Mouse (Mus musculus): Measurements from ENCODE around the gene Trak1. TPM values are rescaled to one million over a fixed set of nuclear protein-coding genes. Genes with fewer than 3 reads are reported as not detected.

The Trak1 gene
- total and polyA plus RNA-seq, 2 experiments from 2014 or later, result 61.8 to 116 TPM

DNA sequence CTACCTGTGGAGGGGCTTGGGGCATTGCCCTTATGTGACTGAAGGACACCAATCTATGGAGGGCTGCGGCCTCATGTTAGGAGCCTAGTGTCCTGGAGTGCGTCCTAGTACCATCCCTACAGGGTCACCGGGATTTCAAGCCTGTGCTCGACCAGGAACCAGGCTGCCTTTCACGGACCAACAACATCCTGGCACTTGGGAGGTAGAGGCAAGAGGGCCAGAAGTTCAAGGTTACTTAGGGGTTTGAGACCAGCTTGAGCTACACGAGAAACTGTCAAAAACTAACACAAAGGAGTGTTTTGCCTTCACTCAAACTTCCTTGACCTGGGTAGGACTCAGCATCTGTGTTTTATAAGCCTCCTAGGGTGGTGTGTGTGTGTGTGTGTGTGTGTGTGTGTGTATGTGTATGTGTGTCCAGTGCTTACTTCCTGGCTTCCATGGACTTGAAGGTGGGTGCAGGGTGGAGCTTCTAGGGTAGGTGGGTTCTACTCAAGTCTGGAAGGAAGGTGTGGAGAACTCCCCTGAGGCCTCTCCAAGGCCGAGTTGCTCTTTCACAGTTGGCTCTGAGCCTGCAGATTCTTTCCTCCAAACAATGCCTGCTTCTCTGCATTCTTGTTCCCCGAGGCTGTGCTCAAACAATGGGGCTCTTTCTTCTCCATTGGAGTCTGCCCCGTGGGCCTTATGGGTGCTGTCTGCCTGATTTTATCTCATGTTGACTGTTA is 40.1 kb downstream of the Trak1 start:
- Histone ChIP-seq H3K27ac (ENCODE audit: low read depth, low read length) (peak overlapping the region; percentile 64; the same call in 1 of the 2 replicates), H3K4me1 (ENCODE audit: insufficient read depth) (peaks cover 18% of the 10 kb centered on the region), H3K4me3 (ENCODE audit: low read depth, low read length) (no peak overlapping the region), H3K27me3 (ENCODE audit: insufficient read depth, low read length) (no peaks in the 10 kb centered on the region), H3K9ac (no peak overlapping the region), H3K36me3 (ENCODE audit: insufficient read depth) (no peaks in the 10 kb centered on the region), H3K9me3 (ENCODE audit: low read length) (no peaks in the 10 kb centered on the region), H3K4me2 (ENCODE audit: low read depth) (no peak overlapping the region)
- TF ChIP-seq CTCF (IDR thresholded peaks at IDR 0.05; ENCODE audit: low read depth), result no peak
- WGBS, result 48% methylated on average over 9 of the region's 9 CpGs
- peak; percentile 16; the same call in 1 of the 2 replicates for ATAC-seq
- DNase-seq, result no peak

DNA sequence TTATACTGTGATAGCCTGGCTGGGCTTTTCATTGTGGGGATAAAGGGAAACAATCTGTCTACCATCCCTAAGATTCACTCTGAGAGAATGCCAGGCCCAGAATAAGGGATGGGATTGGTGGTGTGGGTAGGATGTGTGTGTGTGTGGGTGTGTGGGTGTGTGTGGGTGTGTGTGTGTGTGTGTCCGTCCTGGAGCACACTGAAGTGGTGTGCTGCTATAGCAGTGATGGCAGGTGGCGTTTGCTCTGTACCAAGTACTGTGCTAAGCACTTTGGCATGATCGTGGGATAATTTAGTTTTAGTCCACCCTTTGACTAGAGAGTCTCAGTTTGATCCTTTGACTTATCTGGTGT is 40.6 kb downstream of the Trak1 start:
- no peak for DNase-seq
- Histone ChIP-seq H3K4me3 (ENCODE audit: low read depth, low read length) (no peak overlapping the region), H3K9ac (no peak overlapping the region), H3K4me2 (ENCODE audit: low read depth) (no peak overlapping the region), H3K36me3 (ENCODE audit: insufficient read depth) (no peaks in the 10 kb centered on the region), H3K27ac (ENCODE audit: low read depth, low read length) (peak overlapping the region; percentile 64; the same call in 1 of the 2 replicates), H3K4me1 (ENCODE audit: insufficient read depth) (peaks cover 15% of the 10 kb centered on the region), H3K27me3 (ENCODE audit: insufficient read depth, low read length) (no peaks in the 10 kb centered on the region), H3K9me3 (ENCODE audit: low read length) (no peaks in the 10 kb centered on the region)
- ATAC-seq, result no peak
- TF ChIP-seq CTCF (IDR thresholded peaks at IDR 0.05; ENCODE audit: low read depth), result no peak
- whole genome bisulfite sequencing, result 57% methylated on average over 3 of the region's 3 CpGs

DNA sequence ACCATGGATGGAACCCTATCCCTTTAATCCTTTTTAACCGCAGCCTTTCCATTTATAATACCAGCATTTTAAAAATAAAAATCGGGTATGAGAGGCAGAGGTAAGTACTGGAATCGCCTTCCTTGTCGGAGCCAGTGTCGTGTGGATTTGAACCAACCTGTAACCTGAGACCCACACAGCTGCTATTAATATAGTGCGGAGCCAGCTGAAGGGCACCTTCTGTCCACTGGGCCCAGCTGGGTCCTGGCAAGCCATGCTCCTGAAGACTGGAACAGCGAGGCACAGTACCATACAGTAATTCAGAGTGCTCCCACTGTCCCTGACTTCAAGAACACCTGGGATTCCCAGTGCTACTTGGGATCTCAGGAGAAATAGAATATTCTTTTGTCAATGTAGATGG is 44.5 kb downstream of the Trak1 start:
- H3K27ac ChIP-seq (ENCODE audit: low read depth, low read length), result no peak overlapping the region
- no peak overlapping the region for H3K9ac ChIP-seq
- no peaks in the 10 kb centered on the region; the same call in 1 of the 2 replicates for H3K4me1 ChIP-seq (ENCODE audit: insufficient read depth)
- ATAC-seq (no peak), DNase-seq (no peak)
- H3K9me3 ChIP-seq (ENCODE audit: low read length), result no peaks in the 10 kb centered on the region
- 90% methylated on average over 7 of the region's 7 CpGs for WGBS
- no peaks in the 10 kb centered on the region for H3K36me3 ChIP-seq (ENCODE audit: insufficient read depth)
- no peaks in the 10 kb centered on the region for H3K27me3 ChIP-seq (ENCODE audit: insufficient read depth, low read length)
- no peak overlapping the region for H3K4me3 ChIP-seq (ENCODE audit: low read depth, low read length)
- TF ChIP-seq CTCF (IDR thresholded peaks at IDR 0.05; ENCODE audit: low read depth), result no peak
- no peak overlapping the region for H3K4me2 ChIP-seq (ENCODE audit: low read depth)

DNA sequence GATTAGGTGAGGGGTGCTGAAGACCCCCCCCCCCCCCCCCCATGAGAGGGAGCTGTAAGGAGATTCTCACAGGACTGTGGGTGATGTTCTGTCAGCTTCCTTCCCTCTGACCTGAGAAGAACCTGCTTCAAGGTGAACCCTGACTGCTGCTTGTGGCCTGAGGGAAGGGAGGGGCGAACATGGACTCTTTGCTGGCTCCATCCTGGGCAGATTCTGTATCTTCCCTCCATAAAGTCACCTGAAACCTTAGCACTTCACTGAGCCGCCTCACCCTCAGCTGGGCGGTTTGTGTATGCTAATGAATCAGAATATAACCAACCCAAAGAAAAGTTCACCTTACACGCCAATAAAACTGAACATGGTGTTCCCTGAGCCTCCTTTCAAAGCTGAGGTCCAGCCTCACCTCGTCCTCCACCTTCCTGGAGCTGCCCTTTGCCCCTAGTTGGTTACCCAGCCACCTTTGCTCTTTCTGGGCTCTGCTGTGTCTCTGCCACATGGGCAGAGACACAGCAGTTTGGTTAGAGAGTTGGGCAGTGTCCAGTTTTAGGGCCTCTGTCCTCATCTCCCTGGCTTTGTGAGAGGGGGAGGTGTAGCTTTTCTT is 45.3 kb downstream of the Trak1 start:
- H3K9me3 ChIP-seq (ENCODE audit: low read length), result no peaks in the 10 kb centered on the region
- no peak for TF ChIP-seq CTCF (IDR thresholded peaks at IDR 0.05; ENCODE audit: low read depth)
- H3K4me1 ChIP-seq (ENCODE audit: insufficient read depth), result peaks cover 2% of the 10 kb centered on the region
- H3K9ac ChIP-seq, result no peak overlapping the region
- H3K27ac ChIP-seq (ENCODE audit: low read depth, low read length), result no peak overlapping the region
- no peak overlapping the region for H3K4me2 ChIP-seq (ENCODE audit: low read depth)
- no peak overlapping the region for H3K4me3 ChIP-seq (ENCODE audit: low read depth, low read length)
- no peaks in the 10 kb centered on the region for H3K27me3 ChIP-seq (ENCODE audit: insufficient read depth, low read length)
- ATAC-seq (no peak), DNase-seq (no peak)
- no peaks in the 10 kb centered on the region for H3K36me3 ChIP-seq (ENCODE audit: insufficient read depth)
- WGBS, result 96% methylated on average over 5 of the region's 5 CpGs

DNA sequence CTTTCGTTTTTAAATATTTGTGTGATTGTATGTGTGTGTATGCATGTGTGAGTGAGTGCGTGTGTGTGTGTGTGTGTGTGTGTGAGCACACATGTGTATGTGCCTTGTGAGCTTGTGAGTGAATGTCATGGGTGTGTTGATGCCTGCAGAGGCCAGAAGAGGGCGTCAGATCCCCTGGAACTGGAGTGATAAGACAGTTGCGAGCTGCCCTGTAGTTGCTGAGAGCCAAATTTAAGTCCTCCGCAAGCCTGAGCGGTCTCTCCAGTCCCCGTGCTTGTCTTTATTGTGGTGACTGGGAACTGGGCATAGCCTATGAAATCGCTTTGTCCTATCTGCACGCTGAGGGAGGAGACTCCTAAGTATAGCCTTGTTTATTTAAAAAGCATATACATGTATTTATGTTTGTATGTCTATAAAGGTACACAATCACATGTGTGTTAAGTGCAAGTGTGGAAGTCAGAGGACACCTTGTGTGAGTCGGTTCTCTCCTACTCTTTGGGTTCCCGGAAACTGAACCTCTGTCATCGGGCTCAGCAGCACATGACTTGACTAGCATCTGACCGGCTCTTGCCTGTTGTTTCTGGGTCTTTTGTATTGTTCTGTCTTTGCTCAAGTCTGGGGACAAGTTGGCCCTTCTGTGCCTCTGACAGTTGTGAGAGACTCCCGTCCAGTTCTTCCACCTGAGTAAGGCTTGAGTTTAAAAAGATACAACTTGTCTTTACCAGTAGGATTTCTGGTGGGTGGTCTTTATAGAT is 46.0 kb downstream of the Trak1 start:
- H3K9me3 ChIP-seq (ENCODE audit: low read length), result no peaks in the 10 kb centered on the region
- H3K4me2 ChIP-seq (ENCODE audit: low read depth), result no peak overlapping the region
- no peak overlapping the region for H3K9ac ChIP-seq
- H3K27ac ChIP-seq (ENCODE audit: low read depth, low read length), result no peak overlapping the region
- TF ChIP-seq CTCF (IDR thresholded peaks at IDR 0.05; ENCODE audit: low read depth), result peak; percentile 32
- peaks cover 9% of the 10 kb centered on the region; the same call in 1 of the 2 replicates for H3K4me1 ChIP-seq (ENCODE audit: insufficient read depth)
- DNase-seq (no peak), ATAC-seq (no peak)
- WGBS, result 75% methylated on average over 14 of the region's 14 CpGs
- H3K27me3 ChIP-seq (ENCODE audit: insufficient read depth, low read length), result no peaks in the 10 kb centered on the region
- no peaks in the 10 kb centered on the region for H3K36me3 ChIP-seq (ENCODE audit: insufficient read depth)
- no peak overlapping the region for H3K4me3 ChIP-seq (ENCODE audit: low read depth, low read length)

DNA sequence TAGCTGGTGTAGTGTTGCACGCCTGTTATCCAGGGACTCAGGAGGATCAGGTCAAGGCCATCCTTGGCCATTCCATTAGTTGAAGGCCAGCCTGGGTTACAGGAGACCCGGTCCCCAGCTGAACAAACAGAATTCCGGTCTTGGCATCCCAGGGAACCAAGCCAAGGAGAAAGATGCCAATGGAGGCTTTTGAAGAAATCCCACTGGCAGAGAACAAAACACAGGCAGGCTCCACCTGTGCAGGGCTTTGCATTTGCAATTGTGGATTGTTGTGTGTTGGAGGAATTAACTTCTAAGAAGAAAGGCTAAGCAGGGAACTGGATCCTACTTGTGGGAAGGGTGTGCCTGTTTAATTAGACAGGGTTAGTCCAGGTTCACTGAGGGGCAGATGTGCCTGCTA is 47.0 kb downstream of the Trak1 start:
- Histone ChIP-seq H3K27ac (ENCODE audit: low read depth, low read length) (no peak overlapping the region), H3K9me3 (ENCODE audit: low read length) (no peaks in the 10 kb centered on the region), H3K27me3 (ENCODE audit: insufficient read depth, low read length) (no peaks in the 10 kb centered on the region), H3K4me1 (ENCODE audit: insufficient read depth) (peaks cover 13% of the 10 kb centered on the region; the same call in 1 of the 2 replicates), H3K9ac (no peak overlapping the region), H3K36me3 (ENCODE audit: insufficient read depth) (no peaks in the 10 kb centered on the region), H3K4me3 (ENCODE audit: low read depth, low read length) (no peak overlapping the region), H3K4me2 (ENCODE audit: low read depth) (no peak overlapping the region)
- TF ChIP-seq CTCF (IDR thresholded peaks at IDR 0.05; ENCODE audit: low read depth), result no peak
- WGBS, result 31% methylated on average over 3 of the region's 3 CpGs
- DNase-seq (no peak), ATAC-seq (no peak)
